Mouse (Mus musculus) embryonic facial prominence, embryonic 11.5 days (tissue): ENCODE measurements around the gene Gm13698. TPM values are rescaled to one million over a fixed set of nuclear protein-coding genes. Genes with fewer than 3 reads are reported as not detected.
A peak's percentile ranks its signal among the peaks of the same experiment; 100 is the strongest.
"Not testable (repeated sequence)": the region's sequence is repeated elsewhere in the genome, so short reads cannot be mapped to it uniquely, and the experiment has no call there.

Experiments
- ATAC-seq: fragments of 200-750 bp; cut with Nextera tagmentation; replicated peaks from 2 replicates; pipeline ENCODE4 v1.8.0; 2017; ENCODE audit warnings: low read depth; ENCODE audit not compliant: insufficient number of reproducible peaks, low FRiP score, low TSS enrichment
- DNase-seq: peaks from one replicate; pipeline ENCODE4 v3.0.0-alpha.2; 2015; ENCODE audit warnings: low spot score
- H3K27ac ChIP-seq: fragments of 300-500 bp; sonication (generic); replicated peaks from 2 replicates; pipeline ENCODE4 v1.5.1; 2014; ENCODE audit warnings: mild to moderate bottlenecking, low read depth, low read length, control low read depth
- H3K27me3 ChIP-seq: fragments of 300-500 bp; sonication (generic); 2 replicates; pipeline ENCODE4 v1.6.1; 2014; ENCODE audit warnings: mild to moderate bottlenecking, low read length, moderate library complexity, mixed read lengths; ENCODE audit not compliant: control insufficient read depth, insufficient read depth
- H3K36me3 ChIP-seq: fragments of 300-500 bp; sonication (generic); replicated peaks from 2 replicates; pipeline ENCODE4 v1.6.1; 2014; ENCODE audit warnings: low read depth, mild to moderate bottlenecking, low read length, moderate library complexity, mixed read lengths; ENCODE audit not compliant: control insufficient read depth, insufficient read depth
- H3K4me1 ChIP-seq: fragments of 300-500 bp; sonication (generic); 2 replicates; pipeline ENCODE4 v1.6.1; 2014; ENCODE audit warnings: low read length, mixed read lengths; ENCODE audit not compliant: control insufficient read depth, insufficient read depth
- H3K4me2 ChIP-seq: fragments of 300-500 bp; sonication (generic); 2 replicates; pipeline ENCODE4 v1.6.1; 2014; ENCODE audit warnings: low read depth, mild to moderate bottlenecking, control low read depth, low read length, moderate library complexity
- H3K4me3 ChIP-seq: fragments of 300-500 bp; sonication (generic); 2 replicates; pipeline ENCODE4 v1.5.1; 2014; ENCODE audit warnings: low read depth, low read length, control low read depth
- H3K9ac ChIP-seq: fragments of 300-500 bp; sonication (generic); replicated peaks from 2 replicates; pipeline ENCODE4 v1.6.1; 2014; ENCODE audit warnings: mild to moderate bottlenecking, control low read depth, low read length
- H3K9me3 ChIP-seq: fragments of 300-500 bp; sonication (generic); replicated peaks from 2 replicates; pipeline ENCODE4 v1.6.1; 2016; ENCODE audit warnings: mild to moderate bottlenecking, low read length, inconsistent platforms, mixed read lengths; ENCODE audit not compliant: control insufficient read depth
- WGBS: fragments of 180-500 bp; shearing (Covaris S2); extraction: QIAGEN DNeasy Blood & Tissue Kit; methylation state at CpG from one replicate; pipeline ENCODE4 v1.1.7; 2014; 5-methylcytosine and 5-hydroxymethylcytosine counted together
- polyA plus RNA-seq: library from polyadenylated mRNA; unstranded; fragments of >200 nt; fragmentation: Nextera tagmentation; extraction: Ambion mirVana; gene quantifications from 2 replicates; pipeline ENCODE4 v1.2.1, GENCODE M21; 2014

Gene Gm13698
- polyA plus RNA-seq, result not detected in 2 replicates

GRCm38 (mm10) chr2:83955393-83955792 lies at the start of gene Gm13698:
TSS of gene Gm13698 (plus strand) at chr2:83955693.
- not testable (repeated sequence) for ATAC-seq, H3K36me3 ChIP-seq, H3K4me3 ChIP-seq, H3K27me3 ChIP-seq, H3K27ac ChIP-seq, H3K9me3 ChIP-seq, H3K9ac ChIP-seq, H3K4me1 ChIP-seq, DNase-seq, H3K4me2 ChIP-seq
- WGBS, result no CpG with 5 or more reads among the region's 6 CpGs

GRCm38 (mm10) chr2:83929478-83930088 lies 25.9 kb upstream of the Gm13698 start:
- DNase-seq, result no peak

GRCm38 (mm10) chr2:83940931-83941361 lies 14.5 kb upstream of the Gm13698 start, which contains the start of gene Zswim2:
TSS of gene Zswim2 (minus strand) at chr2:83941228.
- H3K9me3 ChIP-seq, result no peaks in the 10 kb centered on the region
- H3K36me3 ChIP-seq, result no peaks in the 10 kb centered on the region
- DNase-seq, result peak; percentile 83
- H3K9ac ChIP-seq, result no peak within 1 kb of the TSS
- H3K4me1 ChIP-seq, result no peaks in the 10 kb centered on the region
- under 1% methylated on average over 20 of the region's 20 CpGs for WGBS
- H3K27ac ChIP-seq, result no peak within 1 kb of the TSS
- peak within 1 kb of the TSS; percentile 20 for H3K4me3 ChIP-seq
- H3K4me2 ChIP-seq, result peak within 1 kb of the TSS; percentile 46
- no peaks in the 10 kb centered on the region for H3K27me3 ChIP-seq
- ATAC-seq, result peak; percentile 96

More at GRCm38 (mm10) chr2:83929478-83930088, 25.9 kb upstream of the Gm13698 start:
- H3K9me3 ChIP-seq, result no peaks in the 10 kb centered on the region
- no peak overlapping the region for H3K27ac ChIP-seq
- H3K9ac ChIP-seq, result no peak overlapping the region
- no peaks in the 10 kb centered on the region for H3K4me1 ChIP-seq
- H3K27me3 ChIP-seq, result no peaks in the 10 kb centered on the region
- H3K36me3 ChIP-seq, result no peaks in the 10 kb centered on the region
- H3K4me3 ChIP-seq, result no peak overlapping the region
- WGBS, result 28% methylated on average over 2 of the region's 2 CpGs
- ATAC-seq, result no peak
- no peak overlapping the region for H3K4me2 ChIP-seq

- ATAC-seq (no peak), DNase-seq (no peak)
- no peak overlapping the region for H3K27ac ChIP-seq
- H3K4me2 ChIP-seq, result peak overlapping the region; percentile 46; the same call in 1 of the 2 replicates
- H3K4me3 ChIP-seq, result no peak overlapping the region
- H3K9me3 ChIP-seq, result no peaks in the 10 kb centered on the region
- H3K9ac ChIP-seq, result no peak overlapping the region
- no peaks in the 10 kb centered on the region for H3K36me3 ChIP-seq
- H3K27me3 ChIP-seq, result no peaks in the 10 kb centered on the region
- 43% methylated on average over 3 of the region's 3 CpGs for WGBS
- no peaks in the 10 kb centered on the region for H3K4me1 ChIP-seq
These were observed 14.1 kb upstream of the Gm13698 start for GRCm38 (mm10) chr2:83941378-83941777.

GRCm38 (mm10) chr2:83941792-83942191 lies 13.7 kb upstream of the Gm13698 start:
- no peak for ATAC-seq
- H3K27me3 ChIP-seq, result no peaks in the 10 kb centered on the region
- no peak overlapping the region for H3K4me3 ChIP-seq
- no peaks in the 10 kb centered on the region for H3K9me3 ChIP-seq
- no peak for DNase-seq
- H3K27ac ChIP-seq, result no peak overlapping the region
- no peaks in the 10 kb centered on the region for H3K36me3 ChIP-seq
- H3K4me1 ChIP-seq, result no peaks in the 10 kb centered on the region
- H3K9ac ChIP-seq, result no peak overlapping the region
- H3K4me2 ChIP-seq, result no peak overlapping the region
- 68% methylated on average over 4 of the region's 4 CpGs for WGBS

GRCm38 (mm10) chr2:83961203-83961602 lies 5.7 kb downstream of the Gm13698 start, which contains the start of gene Gm13693:
TSS of gene Gm13693 (plus strand) at chr2:83961503.
- not testable (repeated sequence) for H3K9me3 ChIP-seq, H3K36me3 ChIP-seq
- no CpG with 5 or more reads among the region's 6 CpGs for WGBS

GRCm38 (mm10) chr2:83967013-83967412 lies 11.5 kb downstream of the Gm13698 start, which contains the start of gene Gm13695:
TSS of gene Gm13695 (plus strand) at chr2:83967313.
- H3K4me3 ChIP-seq, result not testable (repeated sequence)

More at GRCm38 (mm10) chr2:83961203-83961602, 5.7 kb downstream of the Gm13698 start, which contains the start of gene Gm13693:
- not testable (repeated sequence) for H3K27me3 ChIP-seq, H3K4me3 ChIP-seq, DNase-seq, H3K9ac ChIP-seq, H3K4me1 ChIP-seq, ATAC-seq, H3K27ac ChIP-seq, H3K4me2 ChIP-seq

GRCm38 (mm10) chr2:83972823-83973222 lies 17.3 kb downstream of the Gm13698 start, which contains the start of gene Gm13696:
TSS of gene Gm13696 (plus strand) at chr2:83973123.
- not testable (repeated sequence) for ATAC-seq

More at GRCm38 (mm10) chr2:83967013-83967412, 11.5 kb downstream of the Gm13698 start, which contains the start of gene Gm13695:
- not testable (repeated sequence) for H3K36me3 ChIP-seq, H3K4me2 ChIP-seq, H3K27me3 ChIP-seq, H3K9me3 ChIP-seq, DNase-seq, H3K4me1 ChIP-seq, H3K9ac ChIP-seq, ATAC-seq, H3K27ac ChIP-seq
- WGBS, result no CpG with 5 or more reads among the region's 6 CpGs

More at GRCm38 (mm10) chr2:83972823-83973222, 17.3 kb downstream of the Gm13698 start, which contains the start of gene Gm13696:
- not testable (repeated sequence) for H3K36me3 ChIP-seq, H3K27ac ChIP-seq, H3K9me3 ChIP-seq, H3K9ac ChIP-seq, H3K27me3 ChIP-seq, DNase-seq, H3K4me2 ChIP-seq, H3K4me1 ChIP-seq, H3K4me3 ChIP-seq
- WGBS, result no CpG with 5 or more reads among the region's 6 CpGs
